Mouse (Mus musculus) heart, embryonic 15.5 days (tissue): ENCODE data around the gene M1ap. TPM values are rescaled to one million over a fixed set of nuclear protein-coding genes. Genes with fewer than 3 reads are reported as not detected.
A peak's percentile ranks its signal among the peaks of the same experiment; 100 is the strongest.

ENCODE experiments used
- ATAC-seq: fragments of 200-750 bp; cut with Nextera tagmentation; replicated peaks from 2 replicates; pipeline ENCODE4 v1.8.0; 2017; ENCODE audit warnings: low read depth, moderate TSS enrichment; ENCODE audit not compliant: insufficient number of reproducible peaks, insufficient read depth, low FRiP score
- H3K27ac ChIP-seq: fragments of 300-500 bp; sonication (generic); 2 replicates; pipeline ENCODE4 v1.5.1; 2015; ENCODE audit warnings: mild to moderate bottlenecking, inconsistent platforms
- H3K27me3 ChIP-seq: fragments of 300-500 bp; sonication (generic); 2 replicates; pipeline ENCODE4 v1.6.1; 2015; ENCODE audit warnings: inconsistent platforms
- H3K36me3 ChIP-seq: fragments of 300-500 bp; sonication (generic); 2 replicates; pipeline ENCODE4 v1.6.1; 2015; ENCODE audit warnings: mild to moderate bottlenecking, inconsistent platforms
- H3K4me1 ChIP-seq: fragments of 300-500 bp; sonication (generic); replicated peaks from 2 replicates; pipeline ENCODE4 v1.6.1; 2015; ENCODE audit warnings: inconsistent platforms
- H3K4me2 ChIP-seq: fragments of 300-500 bp; sonication (generic); 2 replicates; pipeline ENCODE4 v1.6.1; 2015; ENCODE audit warnings: inconsistent platforms, mild to moderate bottlenecking, moderate library complexity
- H3K4me3 ChIP-seq: fragments of 300-500 bp; sonication (generic); 2 replicates; pipeline ENCODE4 v1.5.1; 2015; ENCODE audit warnings: mild to moderate bottlenecking, inconsistent platforms
- H3K9ac ChIP-seq: fragments of 300-500 bp; sonication (generic); 2 replicates; pipeline ENCODE4 v1.6.1; 2015; ENCODE audit warnings: mild to moderate bottlenecking, inconsistent platforms
- H3K9me3 ChIP-seq: fragments of 300-500 bp; sonication (generic); replicated peaks from 2 replicates; pipeline ENCODE4 v1.6.1; 2016; ENCODE audit warnings: inconsistent platforms
- WGBS: fragments of 180-500 bp; shearing (Covaris S2); methylation state at CpG from one replicate; pipeline ENCODE4 v1.1.7; 2015; ENCODE audit warnings: mixed read lengths; 5-methylcytosine and 5-hydroxymethylcytosine counted together
- polyA plus RNA-seq: library from polyadenylated mRNA; unstranded; fragments of >200 nt; fragmentation: Nextera tagmentation; extraction: Ambion mirVana; gene quantifications from 2 replicates; pipeline ENCODE4 v1.2.1, GENCODE M21; 2015

M1ap gene
- polyA plus RNA-seq, 1 experiment from 2014 or later: 0.57 TPM

DNA sequence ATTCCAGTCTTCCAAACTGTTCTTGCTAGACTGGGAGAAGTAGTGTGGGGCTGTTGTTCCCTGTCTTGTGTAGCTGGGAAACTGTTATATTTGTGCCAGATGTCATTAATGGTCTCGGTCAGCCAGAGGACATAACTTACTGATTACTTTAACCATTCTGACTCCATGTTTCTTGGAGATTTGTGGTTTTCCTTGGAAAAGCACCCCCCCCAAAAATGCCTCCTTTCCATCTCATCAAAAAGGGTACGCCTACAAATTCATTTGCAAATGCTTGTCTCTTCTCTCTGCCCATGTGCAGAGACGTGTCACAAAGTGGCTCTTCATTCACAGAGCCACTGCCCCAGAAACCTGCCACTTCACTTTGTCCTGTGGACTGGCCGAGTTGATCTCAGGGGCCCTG, 77.7 kb downstream of the M1ap start:
- Histone ChIP-seq H3K36me3 (no peaks in the 10 kb centered on the region), H3K4me2 (no peak overlapping the region), H3K27ac (no peak overlapping the region), H3K27me3 (peaks cover 14% of the 10 kb centered on the region; the same call in 1 of the 2 replicates), H3K9me3 (no peaks in the 10 kb centered on the region), H3K4me1 (0 out of 2 replicates have a peak, but pooled peaks cover 8% of the 10 kb centered on the region), H3K9ac (no peak overlapping the region), H3K4me3 (no peak overlapping the region)
- WGBS: 65% methylated on average over 4 of the region's 4 CpGs
- no peak for ATAC-seq

DNA sequence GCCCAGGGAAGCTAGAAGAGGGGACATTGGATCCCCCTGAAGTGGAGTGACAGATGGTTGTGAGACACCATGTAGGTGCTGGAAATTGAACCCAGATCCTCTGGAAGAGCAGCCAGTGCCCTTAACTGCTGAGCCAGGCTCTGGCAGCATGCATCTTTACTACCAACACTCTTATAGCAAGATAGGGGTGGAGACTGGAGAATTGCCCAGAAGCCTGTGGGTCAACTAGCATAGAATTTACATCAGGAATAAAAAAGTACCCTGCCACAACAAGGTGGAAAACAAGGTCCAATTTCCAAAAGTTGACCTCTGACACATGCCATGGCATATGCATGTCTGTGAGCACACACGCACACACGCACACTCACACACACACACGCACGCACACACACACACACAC, 78.5 kb downstream of the M1ap start:
- 82% methylated on average over 4 of the region's 4 CpGs for WGBS
- no peak for ATAC-seq

DNA sequence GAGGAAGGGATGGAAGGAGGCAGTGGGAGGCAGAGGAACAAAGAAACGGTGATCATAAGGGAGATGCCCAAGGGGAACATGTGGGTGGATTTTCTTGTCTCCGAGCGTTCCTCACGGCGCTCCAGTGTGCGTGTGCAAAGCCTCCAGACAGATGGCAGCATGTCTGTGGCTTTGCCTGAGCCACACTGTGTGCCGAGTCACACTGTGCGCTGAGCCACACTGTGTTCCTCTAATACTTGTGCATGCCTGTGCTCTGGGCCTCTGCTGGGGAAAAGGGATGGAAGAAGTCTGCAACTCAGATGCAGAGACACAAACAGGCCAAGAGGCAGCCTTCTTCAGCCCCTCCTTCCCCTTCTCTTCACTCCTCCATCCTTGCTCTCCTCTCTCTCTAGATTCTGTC, 80.6 kb downstream of the M1ap start:
- WGBS: 70% methylated on average over 8 of the region's 8 CpGs
- no peak; the same call in 1 of the 2 replicates for ATAC-seq
- no peak overlapping the region for H3K4me3 ChIP-seq
- no peaks in the 10 kb centered on the region for H3K9me3 ChIP-seq
- peaks cover 24% of the 10 kb centered on the region for H3K4me1 ChIP-seq
- H3K27me3 ChIP-seq: peaks cover 29% of the 10 kb centered on the region
- H3K4me2 ChIP-seq: no peak overlapping the region
- no peak overlapping the region for H3K27ac ChIP-seq
- H3K9ac ChIP-seq: no peak overlapping the region
- H3K36me3 ChIP-seq: no peaks in the 10 kb centered on the region

More for the DNA sequence above, 78.5 kb downstream of the M1ap start:
- Histone ChIP-seq H3K4me1 (peaks cover 11% of the 10 kb centered on the region; the same call in 1 of the 2 replicates), H3K27ac (no peak overlapping the region), H3K9me3 (no peaks in the 10 kb centered on the region), H3K27me3 (peaks cover 14% of the 10 kb centered on the region; the same call in 1 of the 2 replicates), H3K4me3 (no peak overlapping the region), H3K9ac (no peak overlapping the region), H3K4me2 (no peak overlapping the region), H3K36me3 (no peaks in the 10 kb centered on the region)

DNA sequence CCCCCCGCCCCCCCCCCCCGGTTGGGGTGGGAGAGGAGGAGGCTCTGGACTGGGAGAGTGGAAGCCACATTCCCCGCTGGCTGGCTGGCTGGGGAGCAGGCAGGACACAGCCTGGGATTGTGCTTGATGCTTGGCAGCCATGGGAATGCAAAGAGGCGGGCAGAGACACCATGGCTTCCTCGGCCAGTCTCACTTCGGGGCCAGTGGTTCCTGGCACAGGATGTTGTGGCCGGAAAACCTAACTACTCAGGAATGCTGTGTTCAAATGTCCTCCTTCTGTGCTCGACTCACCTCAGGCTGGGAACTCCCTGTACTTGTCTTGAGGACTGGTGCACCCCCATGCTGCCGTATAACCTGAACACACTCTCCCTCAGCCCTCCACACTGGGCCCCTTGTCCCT, 81.0 kb downstream of the M1ap start:
- no peak; the same call in 1 of the 2 replicates for ATAC-seq
- H3K9ac ChIP-seq: no peak overlapping the region
- H3K4me3 ChIP-seq: no peak overlapping the region
- H3K27ac ChIP-seq: no peak overlapping the region
- no peaks in the 10 kb centered on the region for H3K36me3 ChIP-seq
- H3K9me3 ChIP-seq: no peaks in the 10 kb centered on the region
- WGBS: 48% methylated on average over 7 of the region's 9 CpGs
- peaks cover 31% of the 10 kb centered on the region for H3K27me3 ChIP-seq
- peaks cover 28% of the 10 kb centered on the region for H3K4me1 ChIP-seq
- H3K4me2 ChIP-seq: no peak overlapping the region

DNA sequence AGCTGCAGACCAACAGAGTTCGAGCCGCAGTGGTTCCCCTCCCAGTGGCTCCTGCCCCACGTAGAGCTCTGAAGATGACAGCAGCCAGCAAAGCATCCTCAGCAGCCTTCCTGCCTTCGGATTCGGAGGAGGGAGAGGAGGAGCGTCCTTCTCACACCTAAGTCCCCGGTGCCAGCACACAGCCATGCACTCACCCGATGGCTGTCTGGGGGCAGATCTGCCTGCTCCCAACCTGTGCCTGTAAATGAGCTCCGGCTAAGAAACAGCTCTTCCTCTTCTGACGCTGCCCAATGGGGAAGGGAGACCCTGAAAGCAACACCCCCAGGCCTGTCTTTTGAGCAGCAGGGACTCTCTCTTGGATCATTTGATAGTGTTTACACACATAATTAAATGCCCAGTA, 83.1 kb downstream of the M1ap start:
- Histone ChIP-seq H3K4me2 (no peak overlapping the region), H3K4me1 (peaks cover 42% of the 10 kb centered on the region), H3K27me3 (peaks cover 35% of the 10 kb centered on the region), H3K9me3 (no peaks in the 10 kb centered on the region), H3K36me3 (no peaks in the 10 kb centered on the region), H3K9ac (no peak overlapping the region), H3K27ac (no peak overlapping the region), H3K4me3 (no peak overlapping the region)
- WGBS: 50% methylated on average over 10 of the region's 10 CpGs
- no peak for ATAC-seq

DNA sequence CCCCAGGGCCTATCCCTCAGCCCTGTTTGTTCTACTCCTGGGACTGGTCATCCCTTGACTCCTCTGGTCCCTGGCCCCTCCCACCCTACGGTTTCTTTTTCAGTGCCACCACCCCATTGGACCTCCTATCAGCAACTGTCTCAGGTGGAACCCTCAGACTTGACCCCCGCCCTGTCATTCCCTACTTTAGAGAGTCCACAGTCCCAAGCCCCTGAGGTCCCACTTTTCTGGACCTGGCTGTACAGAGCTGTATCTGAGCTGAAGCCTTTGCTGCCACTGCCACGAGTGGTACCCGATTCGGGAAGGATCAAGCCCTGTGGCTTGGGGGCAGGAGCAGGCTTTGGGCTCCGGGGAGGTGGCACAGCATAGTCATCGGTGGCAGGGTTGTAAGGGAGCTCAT, 84.4 kb downstream of the M1ap start:
- no peaks in the 10 kb centered on the region for H3K9me3 ChIP-seq
- no peaks in the 10 kb centered on the region for H3K36me3 ChIP-seq
- H3K27me3 ChIP-seq: peaks cover 35% of the 10 kb centered on the region
- no peak overlapping the region for H3K27ac ChIP-seq
- no peak overlapping the region for H3K9ac ChIP-seq
- no peak for ATAC-seq
- WGBS: 77% methylated on average over 7 of the region's 7 CpGs
- no peak overlapping the region for H3K4me2 ChIP-seq
- no peak overlapping the region for H3K4me3 ChIP-seq
- H3K4me1 ChIP-seq: peaks cover 45% of the 10 kb centered on the region

DNA sequence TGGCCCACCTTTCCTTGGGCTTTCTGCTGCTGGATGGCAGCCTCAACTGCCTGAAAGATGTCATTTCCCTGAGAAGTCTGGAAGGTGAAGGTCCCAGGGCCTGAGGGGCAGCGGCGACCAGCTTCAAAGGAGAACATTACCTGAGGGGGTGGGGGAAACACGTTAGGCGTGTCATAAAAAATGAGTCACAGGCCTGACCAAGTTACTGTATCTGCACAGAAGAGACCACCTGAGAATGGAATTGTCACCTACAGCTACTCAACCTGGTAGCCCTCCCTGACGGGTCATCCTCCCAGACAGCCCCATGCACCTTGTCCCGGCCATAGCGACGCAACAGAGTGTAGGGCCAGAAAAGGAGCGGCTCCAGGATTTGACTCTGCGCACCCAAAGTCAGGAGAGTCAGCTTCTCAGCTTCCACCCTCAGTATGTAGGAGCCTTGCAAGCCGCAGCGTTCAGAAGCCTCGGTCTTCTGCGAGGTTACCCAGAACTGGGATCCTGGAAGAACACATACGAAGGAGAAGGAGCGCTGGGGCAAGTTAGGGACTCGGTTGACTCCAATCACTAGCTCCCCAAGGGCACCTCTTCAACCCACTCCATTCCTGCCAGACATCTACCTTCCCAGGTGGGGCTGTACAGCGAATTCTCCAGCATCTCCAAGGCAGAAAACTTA, 85.4 kb downstream of the M1ap start:
- Histone ChIP-seq H3K27ac (no peak overlapping the region), H3K36me3 (no peaks in the 10 kb centered on the region), H3K4me3 (peak overlapping the region; percentile 77), H3K4me2 (peak overlapping the region; percentile 85), H3K9ac (peak overlapping the region; percentile 68; the same call in 1 of the 2 replicates), H3K4me1 (peaks cover 45% of the 10 kb centered on the region), H3K27me3 (peaks cover 32% of the 10 kb centered on the region), H3K9me3 (no peaks in the 10 kb centered on the region)
- no peak for ATAC-seq
- 49% methylated on average over 18 of the region's 18 CpGs for WGBS

DNA sequence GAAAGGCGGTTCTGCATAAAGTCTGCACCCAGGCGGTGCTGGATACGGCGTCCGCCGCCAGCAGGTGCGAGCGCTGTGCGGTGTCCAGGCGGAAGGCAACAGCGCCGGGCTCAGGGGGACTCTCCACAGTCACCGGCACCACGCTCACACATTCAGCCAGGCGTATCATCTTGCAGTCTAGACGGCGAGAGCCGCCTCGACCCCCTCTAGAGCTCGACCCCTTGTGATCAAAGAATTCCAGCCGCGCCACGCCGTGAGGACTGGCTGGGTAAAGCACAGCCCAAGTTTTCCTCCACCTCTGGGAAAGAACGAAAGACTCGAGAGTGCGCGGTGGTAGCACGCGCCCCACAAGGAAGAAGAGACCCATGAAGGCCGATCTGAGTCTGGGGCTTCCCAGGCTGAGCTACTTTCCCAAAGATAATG, 86.1 kb downstream of the M1ap start:
- H3K9me3 ChIP-seq: no peaks in the 10 kb centered on the region
- WGBS: under 1% methylated on average over 31 of the region's 31 CpGs
- peaks cover 43% of the 10 kb centered on the region for H3K4me1 ChIP-seq
- H3K4me3 ChIP-seq: peak overlapping the region; percentile 77
- ATAC-seq: peak; percentile 50
- peak overlapping the region; percentile 85 for H3K4me2 ChIP-seq
- no peaks in the 10 kb centered on the region for H3K36me3 ChIP-seq
- peak overlapping the region; percentile 68 for H3K9ac ChIP-seq
- H3K27me3 ChIP-seq: peaks cover 30% of the 10 kb centered on the region
- H3K27ac ChIP-seq: peak overlapping the region; percentile 83

DNA sequence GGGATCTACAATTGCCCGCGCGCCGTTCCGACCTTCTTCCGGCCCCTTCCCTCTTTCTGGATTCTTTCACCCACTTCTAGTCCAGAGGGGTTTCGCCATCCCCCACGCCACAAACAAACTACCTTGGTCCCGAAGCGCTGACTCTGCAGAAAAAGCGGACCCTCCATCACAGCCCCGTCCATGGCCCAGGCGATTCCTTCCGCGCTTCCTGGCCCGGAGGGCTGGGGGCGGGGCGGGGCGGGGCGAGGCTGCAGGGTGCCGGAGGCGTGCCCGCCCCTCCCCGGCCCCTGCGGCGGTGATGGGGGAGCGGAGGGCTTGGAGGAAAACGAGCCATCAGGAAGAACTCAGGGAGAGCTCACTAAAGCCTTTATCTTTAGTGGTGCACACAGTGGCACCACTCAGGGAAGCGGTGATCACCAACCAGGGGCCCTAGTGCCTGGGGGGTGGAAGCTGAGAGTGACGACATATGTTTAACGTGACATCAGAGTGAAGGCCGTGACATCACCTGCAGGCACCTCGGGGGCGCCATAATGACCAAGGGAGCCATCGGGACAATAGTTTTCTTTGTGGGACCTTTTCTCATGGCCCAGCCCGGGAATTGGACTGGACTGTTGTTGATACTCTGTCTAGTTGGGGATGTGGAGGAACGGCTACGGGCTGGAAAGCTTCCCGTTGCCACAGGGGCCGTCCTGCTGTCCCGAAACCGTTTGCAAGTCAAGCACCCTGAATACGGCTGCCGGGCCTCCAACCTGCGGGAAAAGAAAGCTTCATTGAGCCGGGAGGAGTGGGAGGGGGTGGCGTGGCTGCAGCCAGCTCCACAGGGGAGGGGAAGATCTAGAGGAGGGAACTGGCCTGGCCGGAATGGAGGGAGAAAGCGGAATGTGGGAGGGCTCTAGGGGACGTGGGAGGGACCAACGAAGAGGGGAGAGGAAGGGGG, 86.8 kb downstream of the M1ap start, which contains the start of the genes Dok1 and Loxl3:
Gene Dok1 (minus strand): TSS at position 223 of the 937 bp plus-strand sequence.
Gene Loxl3 (plus strand): TSS at position 925 of the 937 bp plus-strand sequence.
- H3K27me3 ChIP-seq: peaks cover 24% of the 10 kb centered on the region
- H3K4me3 ChIP-seq: peak within 1 kb of the TSS; percentile 77
- peaks cover 41% of the 10 kb centered on the region for H3K4me1 ChIP-seq
- peak within 1 kb of the TSS; percentile 83 for H3K27ac ChIP-seq
- no peaks in the 10 kb centered on the region for H3K9me3 ChIP-seq
- peak within 1 kb of the TSS; percentile 85 for H3K4me2 ChIP-seq
- no peaks in the 10 kb centered on the region for H3K36me3 ChIP-seq
- 0% methylated on average over 51 of the region's 51 CpGs for WGBS
- H3K9ac ChIP-seq: peak within 1 kb of the TSS; percentile 68
- peak; percentile 85 for ATAC-seq

DNA sequence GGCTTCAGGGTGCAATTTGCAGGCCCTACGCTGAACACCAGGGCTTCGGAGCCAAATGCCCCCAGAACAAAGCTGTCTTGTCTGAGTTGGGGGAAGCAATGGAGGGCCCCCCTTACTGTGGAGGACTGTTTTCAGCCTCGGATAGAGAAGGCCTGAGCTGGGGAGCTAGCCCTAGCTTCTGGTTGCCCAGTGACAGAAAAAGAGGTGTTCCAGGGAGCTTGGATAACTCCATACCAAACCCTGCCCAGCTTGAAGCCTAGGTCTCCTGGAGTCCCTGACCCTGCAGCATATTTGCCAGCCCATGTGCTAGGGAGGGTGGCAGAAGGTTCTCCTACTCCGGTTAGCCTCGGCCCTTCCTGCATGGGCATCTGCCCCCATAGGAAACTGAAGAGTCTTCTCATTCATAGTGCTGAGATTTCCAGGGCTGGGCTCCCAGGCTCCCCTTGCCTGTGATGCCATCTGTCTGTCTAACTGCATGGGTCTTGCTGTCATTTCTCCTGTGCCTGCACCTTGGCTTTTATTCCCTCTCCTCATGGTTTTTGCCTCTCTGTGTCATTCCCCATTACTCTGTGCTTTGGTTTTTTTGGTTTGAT, 87.9 kb downstream of the M1ap start:
- Histone ChIP-seq H3K4me3 (peak overlapping the region; percentile 77), H3K4me2 (peak overlapping the region; percentile 85), H3K36me3 (no peaks in the 10 kb centered on the region), H3K9ac (peak overlapping the region; percentile 68; the same call in 1 of the 2 replicates), H3K27me3 (peaks cover 20% of the 10 kb centered on the region), H3K9me3 (no peaks in the 10 kb centered on the region), H3K27ac (peak overlapping the region; percentile 83), H3K4me1 (peaks cover 44% of the 10 kb centered on the region)
- WGBS: 40% methylated on average over 5 of the region's 5 CpGs
- no peak for ATAC-seq

DNA sequence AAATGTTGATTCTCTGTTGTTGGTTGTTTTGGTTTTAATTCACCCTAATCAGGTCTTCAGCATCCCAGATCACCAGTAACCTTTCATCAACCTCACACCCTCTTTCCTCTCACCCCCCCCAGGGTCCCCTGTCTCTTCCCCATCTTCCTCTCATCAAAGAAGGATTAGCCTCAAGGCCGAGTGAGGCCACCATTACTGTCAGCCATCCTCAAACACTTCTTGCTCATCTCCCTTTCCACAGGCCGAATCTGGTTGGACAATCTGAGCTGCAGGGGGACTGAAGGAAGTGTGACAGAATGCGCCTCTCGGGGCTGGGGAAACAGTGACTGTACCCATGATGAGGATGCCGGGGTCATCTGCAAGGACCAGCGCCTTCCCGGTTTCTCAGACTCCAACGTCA, 90.5 kb downstream of the M1ap start:
- no peak for ATAC-seq
- no peak overlapping the region for H3K27ac ChIP-seq
- H3K9me3 ChIP-seq: no peaks in the 10 kb centered on the region
- 77% methylated on average over 8 of the region's 8 CpGs for WGBS
- no peak overlapping the region for H3K9ac ChIP-seq
- H3K4me2 ChIP-seq: no peak overlapping the region
- no peak overlapping the region for H3K4me3 ChIP-seq
- peaks cover 29% of the 10 kb centered on the region for H3K4me1 ChIP-seq
- H3K36me3 ChIP-seq: no peaks in the 10 kb centered on the region
- peaks cover 10% of the 10 kb centered on the region for H3K27me3 ChIP-seq
